Mouse (Mus musculus) liver, adult 2 months (tissue): Measurements from ENCODE around the gene Olfr545. TPM values are rescaled to one million over a fixed set of nuclear protein-coding genes. Genes with fewer than 3 reads are reported as not detected.
"Not testable (repeated sequence)": the region's sequence is repeated elsewhere in the genome, so short reads cannot be mapped to it uniquely, and the experiment has no call there.

Experiments
- DNase-seq: peaks from one replicate; pipeline ENCODE4 v3.0.0-alpha.2; 2011; ENCODE audit warnings: low read depth, low spot score; ENCODE audit errors: extremely low read depth
- H3K27ac ChIP-seq: fragments of 200-500 bp; replicated peaks from 2 replicates; pipeline ENCODE4 v1.5.1; 2012; ENCODE audit warnings: low read depth, mild to moderate bottlenecking, control low read depth, inconsistent platforms, low read length; ENCODE audit not compliant: insufficient read depth
- H3K27me3 ChIP-seq: fragments of 200-500 bp; 2 replicates; pipeline ENCODE4 v1.6.1; 2012; ENCODE audit warnings: mild to moderate bottlenecking, moderate library complexity, low read length, inconsistent platforms; ENCODE audit not compliant: control insufficient read depth, insufficient read depth
- H3K36me3 ChIP-seq: fragments of 200-500 bp; 2 replicates; pipeline ENCODE4 v1.6.1; 2012; ENCODE audit warnings: low read length, inconsistent platforms; ENCODE audit not compliant: control insufficient read depth, insufficient read depth
- H3K4me1 ChIP-seq: fragments of 200-500 bp; 2 replicates; pipeline ENCODE4 v1.6.1; 2011; ENCODE audit warnings: low read length; ENCODE audit not compliant: control insufficient read depth, insufficient read depth
- H3K4me3 ChIP-seq: fragments of 200-500 bp; 2 replicates; pipeline ENCODE4 v1.5.1; 2011; ENCODE audit warnings: low read depth, mild to moderate bottlenecking, control low read depth, low read length, moderate library complexity; ENCODE audit not compliant: insufficient read depth
- H3K79me2 ChIP-seq: fragments of 200-500 bp; 2 replicates; pipeline ENCODE4 v1.6.1; 2012; ENCODE audit warnings: inconsistent platforms, mild to moderate bottlenecking, low read length, moderate library complexity; ENCODE audit not compliant: control insufficient read depth, insufficient read depth
- H3K9ac ChIP-seq: fragments of 200-500 bp; 2 replicates; pipeline ENCODE4 v1.6.1; 2012; ENCODE audit warnings: low read depth, mild to moderate bottlenecking, control low read depth, inconsistent platforms, low read length
- CTCF ChIP-seq: fragments of 200-500 bp; IDR thresholded peaks from 2 replicates; pipeline ENCODE4 v1.5.1; 2011; ENCODE audit warnings: low read depth, low read length, control low read depth
- POLR2A ChIP-seq: fragments of 200-500 bp; IDR thresholded peaks from 2 replicates; pipeline ENCODE4 v1.6.1; 2011; ENCODE audit warnings: low read length, control low read depth; ENCODE audit not compliant: insufficient read depth; ENCODE audit errors: extremely low read depth
- WGBS: fragments of 180-500 bp; shearing (Covaris S2); methylation state at CpG from one replicate; pipeline ENCODE4 v1.1.7; 2018; 5-methylcytosine and 5-hydroxymethylcytosine counted together
- polyA plus RNA-seq: library from polyadenylated mRNA; depleted of rRNA; stranded (reverse); fragments of >200 nt; gene quantifications from 2 replicates; pipeline ENCODE4 v1.2.3, GENCODE M21; 2012
- total RNA-seq: library from RNA; depleted of rRNA; stranded (reverse); fragments of >200 nt; gene quantifications from 2 replicates; pipeline ENCODE4 v1.2.3, GENCODE M21; 2014

Gene Olfr545
- total and polyA plus RNA-seq, 2 experiments: not detected

DNA sequence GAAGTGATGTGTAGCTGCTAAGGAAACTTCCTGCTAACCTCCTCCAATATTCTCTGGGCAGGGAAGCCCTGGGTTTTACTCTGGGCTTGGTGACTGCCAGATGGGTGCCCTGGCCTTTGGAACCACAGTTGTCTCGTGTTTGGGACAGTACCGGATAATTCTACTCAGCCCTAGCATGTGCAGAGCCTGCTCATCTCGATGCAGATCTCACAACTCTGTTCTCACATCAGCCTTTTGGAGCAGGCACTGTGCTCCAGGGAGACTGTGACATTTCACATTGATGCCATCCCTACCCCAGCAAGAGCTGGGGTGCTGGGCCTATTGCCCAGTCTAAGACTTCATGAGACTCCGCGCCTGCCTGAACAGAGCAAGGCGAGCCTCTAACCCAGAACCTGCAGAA lies 9.3 kb upstream of the Olfr545 start:
- Histone ChIP-seq H3K4me1 (0 out of 2 replicates have a peak, but pooled peaks cover 1% of the 10 kb centered on the region), H3K4me3 (no peak overlapping the region), H3K79me2 (no peaks in the 10 kb centered on the region), H3K9ac (no peak overlapping the region), H3K27ac (no peak overlapping the region), H3K27me3 (no peaks in the 10 kb centered on the region), H3K36me3 (no peaks in the 10 kb centered on the region)
- 84% methylated on average over 6 of the region's 6 CpGs for WGBS
- no peak for TF ChIP-seq POLR2A
- no peak for TF ChIP-seq CTCF
- no peak for DNase-seq

DNA sequence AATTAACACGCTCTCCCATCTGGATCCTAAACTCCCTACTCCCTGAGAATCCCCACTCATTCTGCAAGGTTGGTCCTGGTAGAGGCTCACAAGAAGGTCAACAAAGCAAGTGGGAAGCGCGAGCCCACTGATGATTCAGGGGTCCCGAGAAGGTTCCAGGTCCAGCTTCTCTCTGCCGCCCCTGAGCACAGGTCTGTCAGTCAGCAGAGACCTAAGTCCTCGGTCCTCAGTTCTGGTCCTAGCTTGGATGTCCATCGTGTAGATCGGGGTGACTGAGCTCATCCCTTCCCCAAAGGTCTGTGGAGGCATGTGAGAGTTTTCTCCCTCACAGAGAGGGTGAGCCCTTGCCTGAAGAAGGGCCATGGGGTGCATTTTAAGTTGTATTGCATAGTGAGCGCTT lies 8.7 kb upstream of the Olfr545 start:
- WGBS: 89% methylated on average over 9 of the region's 9 CpGs
- Histone ChIP-seq H3K9ac (no peak overlapping the region), H3K4me1 (no peaks in the 10 kb centered on the region), H3K4me3 (no peak overlapping the region), H3K27me3 (no peaks in the 10 kb centered on the region), H3K36me3 (no peaks in the 10 kb centered on the region), H3K27ac (no peak overlapping the region), H3K79me2 (no peaks in the 10 kb centered on the region)
- no peak for DNase-seq
- TF ChIP-seq POLR2A: no peak

DNA sequence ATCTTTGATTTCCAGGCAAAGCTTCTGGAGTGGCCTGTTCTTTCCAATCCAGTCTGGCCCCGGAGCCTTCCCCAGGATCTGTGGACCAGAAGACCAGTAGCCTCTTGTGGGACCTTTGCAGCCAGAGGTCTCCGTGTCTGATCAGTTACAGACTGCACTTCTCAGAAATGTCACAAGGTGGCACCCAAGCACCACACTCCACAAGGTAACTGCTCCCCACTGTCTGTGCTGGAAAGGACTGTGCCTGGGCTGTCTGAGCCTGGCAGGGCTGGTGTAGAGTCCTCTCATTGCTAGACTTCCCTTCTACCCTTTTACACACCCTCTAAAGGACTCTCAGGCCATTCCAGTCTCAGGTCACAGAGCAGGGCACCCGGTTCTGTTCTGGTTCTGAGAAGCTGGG lies 7.5 kb upstream of the Olfr545 start:
- no peaks in the 10 kb centered on the region for H3K36me3 ChIP-seq
- H3K4me3 ChIP-seq: no peak overlapping the region
- no peaks in the 10 kb centered on the region for H3K4me1 ChIP-seq
- no peak overlapping the region for H3K9ac ChIP-seq
- TF ChIP-seq CTCF: peak; percentile 88
- TF ChIP-seq POLR2A: no peak
- H3K27me3 ChIP-seq: peaks cover 3% of the 10 kb centered on the region; the same call in 1 of the 2 replicates
- WGBS: 41% methylated on average over 3 of the region's 3 CpGs
- peak; percentile 51 for DNase-seq
- H3K27ac ChIP-seq: no peak overlapping the region
- no peaks in the 10 kb centered on the region for H3K79me2 ChIP-seq

DNA sequence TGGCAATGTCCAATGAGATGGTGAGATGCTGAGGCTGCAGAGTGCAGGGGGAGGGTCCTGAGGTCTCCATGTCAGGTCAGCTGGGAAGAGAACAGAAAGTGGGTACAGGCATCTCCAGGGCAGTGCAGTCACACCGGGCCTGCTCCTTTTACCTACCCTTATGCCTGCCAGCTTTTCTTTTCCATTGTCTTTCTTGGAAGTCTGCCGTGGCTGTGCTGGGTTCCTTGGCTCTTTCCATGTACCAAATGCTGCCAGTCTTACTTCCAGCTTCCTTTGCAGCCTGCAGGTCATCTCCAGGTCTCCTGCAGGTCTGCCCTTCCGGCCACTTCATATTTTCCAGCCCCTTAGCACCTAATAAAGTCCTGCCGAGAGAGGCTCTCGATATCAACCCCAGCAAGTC lies 2.6 kb upstream of the Olfr545 start:
- WGBS: 72% methylated on average over 5 of the region's 5 CpGs
- no peak for TF ChIP-seq POLR2A
- no peak for TF ChIP-seq CTCF
- H3K4me1 ChIP-seq: no peaks in the 10 kb centered on the region
- H3K27ac ChIP-seq: no peak overlapping the region
- no peak overlapping the region for H3K9ac ChIP-seq
- peaks cover 3% of the 10 kb centered on the region; the same call in 1 of the 2 replicates for H3K27me3 ChIP-seq
- H3K36me3 ChIP-seq: no peaks in the 10 kb centered on the region
- no peak for DNase-seq
- no peak overlapping the region for H3K4me3 ChIP-seq
- H3K79me2 ChIP-seq: no peaks in the 10 kb centered on the region

DNA sequence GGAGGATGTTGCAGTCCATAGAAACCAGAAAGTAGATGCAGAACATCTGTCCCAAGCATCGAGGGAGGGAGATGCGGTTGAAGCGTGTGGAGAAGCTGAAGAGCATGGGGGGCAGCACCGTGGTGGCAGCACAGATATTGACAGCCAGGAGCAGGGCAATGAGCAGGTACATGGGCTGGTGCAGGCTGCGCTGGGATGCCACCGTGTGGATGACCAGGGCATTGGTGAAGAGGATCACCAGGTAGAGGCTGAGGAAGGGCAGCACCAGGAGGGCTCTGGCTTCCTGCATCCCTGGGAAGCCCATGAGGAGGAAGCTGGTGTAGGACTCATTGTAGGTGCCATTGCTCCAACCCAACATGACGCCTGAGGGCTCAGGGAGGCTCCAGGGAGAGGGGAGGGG lies 5.0 kb downstream of the Olfr545 start:
- not testable (repeated sequence) for H3K4me3 ChIP-seq, H3K79me2 ChIP-seq, H3K27me3 ChIP-seq, DNase-seq, H3K4me1 ChIP-seq, H3K36me3 ChIP-seq, H3K27ac ChIP-seq, H3K9ac ChIP-seq
- 48% methylated on average over 7 of the region's 7 CpGs for WGBS

DNA sequence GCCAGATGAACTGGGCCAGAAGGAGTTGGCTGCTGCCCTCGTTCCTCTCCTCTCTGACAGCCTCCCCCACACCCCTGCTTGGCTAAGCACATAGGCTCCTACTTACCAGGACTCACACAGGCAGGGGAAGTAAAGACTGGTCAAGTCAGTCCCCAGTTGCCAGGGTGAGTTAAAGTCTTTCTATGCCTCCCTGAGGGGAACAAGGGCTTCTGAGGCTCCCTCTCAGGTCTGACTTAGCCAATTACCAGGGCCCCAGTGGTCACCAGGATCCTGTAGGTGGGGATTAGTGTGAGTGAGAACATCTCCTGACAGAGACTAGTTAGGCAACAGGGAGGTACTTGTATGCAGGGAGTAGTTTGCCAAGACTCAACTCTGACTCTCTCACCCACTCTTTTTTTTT lies 11.2 kb downstream of the Olfr545 start, which contains the start of gene Olfr544:
TSS of gene Olfr544 (minus strand) at position 153 of the 400 bp plus-strand sequence.
- TF ChIP-seq CTCF (no peak), POLR2A (no peak)
- Histone ChIP-seq H3K36me3 (no peaks in the 10 kb centered on the region), H3K4me1 (no peaks in the 10 kb centered on the region), H3K27me3 (no peaks in the 10 kb centered on the region), H3K79me2 (no peaks in the 10 kb centered on the region), H3K9ac (no peak within 1 kb of the TSS), H3K4me3 (no peak within 1 kb of the TSS), H3K27ac (no peak within 1 kb of the TSS)
- 58% methylated on average over 1 of the region's 1 CpGs for WGBS
- DNase-seq: no peak
